Mouse (Mus musculus) adrenal gland, adult 8-10 months (tissue): ENCODE measurements around the gene Krtap12-1. TPM values are rescaled to one million over a fixed set of nuclear protein-coding genes. Genes with fewer than 3 reads are reported as not detected.
"Not testable (repeated sequence)": the region's sequence is repeated elsewhere in the genome, so short reads cannot be mapped to it uniquely, and the experiment has no call there.

Source experiments
- DNase-seq: peaks from one replicate; pipeline ENCODE4 v3.0.0; 2022
- total RNA-seq, 4 experiments: library from RNA; stranded (reverse); gene quantifications; 2 replicates each; pipeline ENCODE4 v1.2.4; 2022

The Krtap12-1 gene
- total RNA-seq: not detected

DNA sequence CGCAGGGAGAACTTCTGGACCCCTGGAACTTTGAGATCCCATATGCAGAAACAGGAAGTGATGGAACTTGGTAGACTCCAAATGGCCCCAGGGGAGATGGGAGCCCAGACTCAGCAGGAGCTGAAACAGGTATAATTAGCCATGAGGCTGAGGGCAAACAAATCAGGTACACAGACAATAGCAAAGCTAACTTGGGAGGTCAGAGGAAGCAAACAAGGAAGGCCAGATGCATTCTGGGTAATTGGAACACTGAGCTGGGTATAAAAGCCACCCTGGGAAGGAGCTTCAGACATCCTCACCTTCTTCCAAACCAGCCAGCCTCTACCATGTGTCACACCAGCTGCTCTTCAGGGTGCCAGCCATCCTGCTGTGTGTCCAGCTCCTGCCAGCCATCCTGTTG, at the start of gene Krtap12-1:
Krtap12-1 (plus strand) TSS at position 301 of the 400 bp plus-strand sequence.
- DNase-seq: not testable (repeated sequence)

DNA sequence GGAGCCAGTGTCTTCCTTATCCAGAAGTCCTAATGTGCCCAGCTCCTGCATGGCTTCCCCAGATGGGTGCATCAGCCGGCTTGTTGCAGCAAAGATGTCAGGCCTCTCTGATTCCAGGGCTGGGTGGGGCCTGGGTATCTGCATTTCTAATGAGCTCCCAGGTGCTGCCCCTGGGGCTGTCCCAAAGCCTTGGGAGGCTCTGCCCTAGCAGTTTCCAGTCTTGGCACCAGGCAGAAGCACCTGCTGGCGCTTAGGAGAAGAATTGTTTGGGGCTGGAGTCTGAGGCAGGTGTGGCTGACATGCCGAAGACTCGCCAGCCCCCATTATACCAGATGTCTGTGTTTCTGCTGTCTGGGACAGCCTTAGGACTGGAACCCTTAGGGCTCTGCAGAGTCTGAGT, 49.7 kb upstream of the Krtap12-1 start:
- DNase-seq: no peak

DNA sequence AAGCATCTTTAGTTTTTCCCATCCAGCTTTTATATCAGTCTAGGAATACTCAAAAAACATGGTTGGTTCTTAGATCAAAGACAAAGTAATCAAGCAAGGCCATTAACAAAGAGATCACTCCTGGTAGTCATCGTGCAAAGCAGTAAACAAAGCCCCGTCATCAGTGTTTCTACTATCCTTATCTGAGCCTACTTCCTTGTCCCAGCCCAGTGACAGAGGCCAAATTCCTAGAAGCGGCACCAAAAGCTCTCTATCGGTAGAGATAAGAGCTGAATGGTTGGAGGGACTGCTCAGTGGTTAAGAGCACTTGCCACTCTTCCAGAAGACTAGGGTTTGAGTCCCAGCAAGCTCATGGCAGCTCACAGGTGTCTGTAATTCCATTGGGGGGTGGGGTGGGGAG, 48.9 kb upstream of the Krtap12-1 start:
- DNase-seq: no peak

DNA sequence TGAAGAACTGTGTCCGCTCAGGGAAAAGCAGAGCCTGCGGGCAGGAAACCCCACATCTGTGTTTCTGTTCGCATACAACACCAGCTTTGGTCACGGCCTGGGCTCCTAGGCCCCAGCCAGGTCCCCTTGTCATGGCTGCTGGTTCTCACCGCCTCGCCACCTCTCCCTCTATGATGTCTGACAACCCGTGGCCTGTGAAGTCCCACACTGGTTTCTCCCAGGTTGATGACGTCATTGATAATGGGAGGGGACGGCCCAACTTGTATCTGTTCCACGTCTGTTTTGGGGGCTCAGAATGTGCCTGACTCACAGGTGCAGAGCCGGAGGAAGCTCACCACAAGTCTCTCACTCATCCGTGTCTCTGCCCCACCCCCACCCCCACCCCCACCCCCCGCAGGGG, 46.6 kb upstream of the Krtap12-1 start:
- DNase-seq: no peak

DNA sequence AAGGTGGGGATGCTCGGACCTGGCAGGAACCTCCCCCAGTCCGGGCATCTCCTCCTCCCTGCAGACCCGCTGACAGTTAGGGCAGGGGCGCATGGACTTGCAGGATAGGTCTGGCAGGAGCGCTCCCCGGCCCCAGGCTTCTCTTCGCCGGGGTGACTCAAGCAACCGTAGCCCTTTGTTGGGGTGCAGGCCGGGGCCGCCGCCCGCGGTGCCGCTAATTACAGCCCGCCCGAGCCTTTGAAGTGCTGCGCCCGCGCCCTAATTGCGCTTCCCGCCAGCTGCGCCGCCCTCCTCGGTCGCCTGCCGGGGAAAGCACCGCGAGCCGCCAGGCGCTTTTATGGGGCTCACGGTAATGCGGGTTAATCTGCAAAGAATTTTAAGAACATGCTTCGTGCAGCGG, 42.8 kb upstream of the Krtap12-1 start:
- DNase-seq: no peak

DNA sequence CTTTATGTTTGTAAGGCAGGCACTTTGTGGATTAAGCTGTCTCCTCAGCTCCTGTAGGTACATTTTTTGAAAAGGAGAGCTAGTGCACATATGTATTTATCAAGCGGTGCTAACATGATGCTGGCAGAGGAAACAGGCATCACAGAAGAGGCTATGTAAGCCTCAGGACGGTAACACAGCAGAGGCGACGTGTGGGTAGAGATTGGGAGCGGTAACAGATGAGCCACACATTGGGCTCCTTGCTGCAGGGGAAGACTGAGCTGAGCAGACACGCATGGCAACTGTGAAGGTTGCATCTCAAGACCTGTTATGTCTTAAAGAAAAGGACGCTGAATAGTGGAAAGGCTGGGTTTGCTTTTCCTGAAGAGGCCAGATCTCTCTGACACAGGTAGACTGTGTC, 37.4 kb upstream of the Krtap12-1 start:
- no peak for DNase-seq

DNA sequence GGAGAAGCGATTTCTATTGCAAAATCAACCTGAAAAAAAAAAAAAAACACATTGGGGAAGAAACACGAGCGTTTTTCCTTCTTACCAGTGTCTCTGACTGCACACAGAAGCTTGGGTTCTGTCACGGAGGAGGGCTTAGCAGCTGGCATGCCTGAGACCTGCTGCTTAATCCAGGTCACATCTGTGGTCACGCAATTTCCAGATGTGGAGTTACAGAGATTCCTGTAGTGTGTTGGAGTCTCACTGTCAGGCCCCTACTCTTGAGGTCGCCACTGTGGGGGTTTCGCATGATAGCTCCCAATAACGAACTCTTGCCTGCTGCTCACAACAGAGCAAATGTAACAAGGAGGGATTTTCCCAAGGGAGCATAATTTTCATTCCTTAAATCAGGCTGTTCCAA, 36.2 kb upstream of the Krtap12-1 start:
- no peak for DNase-seq

DNA sequence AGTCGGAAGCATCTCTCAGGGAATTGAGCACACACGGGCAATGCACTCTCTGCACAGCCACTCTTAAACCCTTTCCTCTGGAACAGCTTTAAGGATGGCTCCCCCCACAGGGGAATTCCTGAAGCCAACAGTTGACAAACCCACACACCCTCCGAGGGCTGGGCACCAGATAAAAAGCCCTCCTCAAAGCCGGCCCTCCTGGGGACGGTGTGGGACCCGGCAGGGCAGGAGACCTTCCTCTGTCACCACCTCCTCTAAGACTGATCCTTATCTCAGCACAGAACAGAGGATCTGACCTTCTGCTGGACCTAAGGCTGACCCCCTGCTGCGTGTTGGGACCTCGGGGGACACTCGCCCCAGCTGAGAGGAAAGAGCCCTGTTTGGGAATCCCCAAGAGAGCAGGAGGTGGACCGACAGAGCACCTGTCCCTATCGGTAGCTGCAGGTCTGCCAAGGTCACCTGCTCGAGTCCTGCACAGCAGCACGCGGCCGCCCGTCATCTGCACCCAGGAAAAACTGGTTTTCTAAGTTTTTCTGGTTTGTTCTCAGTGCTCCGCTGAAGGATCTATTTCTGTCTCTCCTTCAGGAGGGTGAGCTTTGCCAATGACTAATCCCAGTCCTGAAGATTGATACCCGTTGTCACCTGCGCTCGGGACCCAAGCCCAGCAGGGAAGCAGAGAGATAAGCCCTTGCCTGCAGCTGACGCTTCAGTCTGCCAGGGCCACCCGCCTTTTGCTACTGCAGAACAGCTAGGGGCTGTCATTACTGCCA, 34.3 kb upstream of the Krtap12-1 start, which contains the start of gene Tspear:
Tspear (plus strand) TSS at position 675 of the 770 bp plus-strand sequence.
- DNase-seq: no peak

DNA sequence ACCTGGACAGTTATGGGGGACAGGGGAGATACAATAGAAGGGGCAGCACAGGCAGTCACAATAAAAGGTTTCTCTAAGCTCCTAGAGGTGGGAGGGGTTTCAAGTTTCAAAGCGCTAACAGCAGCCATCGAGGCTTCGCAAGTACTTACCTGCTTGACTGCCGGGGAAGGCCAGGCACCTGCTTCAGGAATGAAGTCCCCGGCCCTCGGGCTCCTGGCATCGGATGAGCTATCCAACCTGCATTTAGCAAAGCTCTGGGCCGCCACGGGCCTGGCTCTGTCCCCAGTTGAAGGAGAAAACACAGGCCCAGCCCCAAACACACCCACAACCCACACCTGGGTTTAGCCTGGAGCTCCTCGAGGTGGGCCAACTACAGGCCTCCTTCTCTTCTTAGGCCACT, 33.4 kb upstream of the Krtap12-1 start:
- no peak for DNase-seq

DNA sequence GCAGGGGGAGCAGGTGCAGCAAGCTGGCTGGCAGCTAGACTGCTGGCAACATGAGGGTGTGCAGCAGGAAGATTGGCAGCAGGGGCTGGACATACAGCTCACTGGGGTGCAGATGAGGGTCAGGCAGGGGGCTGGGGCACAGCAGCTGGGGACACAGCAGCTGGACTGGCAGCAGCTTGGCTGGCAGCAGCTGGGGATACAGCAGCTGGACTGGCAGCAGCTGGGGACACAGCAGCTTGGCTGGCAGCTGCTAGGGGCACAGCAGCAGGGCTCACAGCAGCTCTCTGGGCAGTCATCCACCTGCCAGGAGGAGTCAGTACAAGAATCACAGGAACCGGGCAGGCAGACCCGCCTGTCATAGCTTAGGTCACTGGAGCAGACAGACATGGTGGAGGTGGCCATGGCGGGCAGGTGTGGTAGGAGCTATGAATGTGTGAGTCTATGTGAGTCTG, 30.0 kb upstream of the Krtap12-1 start, which contains the start of gene Gm19402:
Gm19402 (minus strand) TSS at position 402 of the 452 bp plus-strand sequence.
- not testable (repeated sequence) for DNase-seq

DNA sequence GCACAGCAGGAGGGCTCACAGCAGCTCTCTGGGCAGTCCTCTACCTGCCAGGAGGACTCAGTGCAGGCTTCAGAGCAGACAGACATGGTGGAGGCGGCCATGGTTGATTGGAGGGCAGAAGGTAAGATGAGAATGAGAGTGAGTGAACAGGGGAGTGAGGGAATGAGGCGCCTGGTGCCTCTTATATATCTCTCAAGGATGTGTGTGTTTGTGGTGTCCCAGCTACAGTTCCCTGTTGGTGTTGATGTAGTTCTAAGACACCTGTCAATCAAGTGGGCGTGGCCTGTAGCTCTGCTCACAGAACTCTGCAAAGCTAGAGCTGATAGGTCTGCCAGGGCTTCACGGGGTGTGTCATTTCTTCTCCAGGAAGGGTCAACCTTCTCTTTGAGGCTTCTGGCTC, 23.3 kb upstream of the Krtap12-1 start, which contains the start of gene Gm9508:
Gm9508 (minus strand) TSS at position 101 of the 400 bp plus-strand sequence.
- no peak for DNase-seq

DNA sequence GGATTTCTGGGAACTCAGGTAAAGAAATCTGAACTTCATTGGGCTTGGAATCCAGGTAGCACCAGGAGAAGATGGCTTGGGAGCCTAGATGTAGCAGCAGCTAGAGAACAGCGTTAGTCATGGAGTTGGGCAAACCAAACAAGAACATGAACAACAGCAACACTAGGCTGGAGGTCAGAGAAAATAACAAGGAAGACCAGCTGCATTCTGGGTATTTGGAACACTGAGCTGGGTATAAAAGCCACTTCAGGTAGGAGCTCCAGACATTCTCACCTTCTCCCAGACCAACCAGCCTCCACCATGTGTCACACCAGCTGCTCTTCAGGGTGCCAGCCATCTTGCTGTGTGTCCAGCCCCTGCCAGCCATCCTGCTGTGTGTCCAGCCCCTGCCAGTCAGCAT, 14.1 kb upstream of the Krtap12-1 start, which contains the start of gene Gm10272:
Gm10272 (plus strand) TSS at position 301 of the 400 bp plus-strand sequence.
- DNase-seq: no peak

DNA sequence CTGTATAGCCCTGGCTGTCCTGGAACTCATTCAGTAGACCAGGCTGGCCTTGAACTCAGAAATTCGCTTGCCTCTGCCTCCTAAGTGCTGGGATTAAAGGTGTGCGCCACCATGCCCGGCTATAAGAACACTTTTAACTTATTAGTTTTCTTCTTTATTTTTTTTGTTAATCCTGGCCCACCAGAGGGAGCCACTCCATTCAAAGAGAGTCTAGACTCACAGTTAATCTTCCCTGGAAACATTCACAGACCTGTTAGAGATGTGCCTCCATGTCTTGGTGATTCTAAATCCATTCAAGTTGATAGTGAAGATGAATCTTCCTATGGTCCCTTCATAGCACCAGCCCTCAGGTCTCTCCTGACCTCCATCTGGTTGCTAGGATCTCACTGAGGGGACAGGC, 10.6 kb upstream of the Krtap12-1 start:
- no peak for DNase-seq

DNA sequence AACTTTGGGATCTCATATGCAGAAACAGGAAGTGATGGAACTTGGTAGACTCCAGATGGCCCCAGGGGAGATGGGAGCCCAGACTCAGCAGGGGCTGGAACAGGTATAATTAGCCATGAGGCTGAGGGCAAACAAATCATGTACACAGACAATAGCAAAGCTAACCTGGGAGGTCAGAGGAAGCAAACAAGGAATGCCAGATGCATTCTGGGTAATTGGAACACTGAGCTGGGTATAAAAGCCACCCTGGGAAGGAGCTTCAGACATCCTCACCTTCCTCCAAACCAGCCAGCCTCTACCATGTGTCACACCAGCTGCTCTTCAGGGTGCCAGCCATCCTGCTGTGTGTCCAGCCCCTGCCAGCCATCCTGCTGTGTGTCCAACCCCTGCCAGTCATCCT, 9.2 kb upstream of the Krtap12-1 start, which contains the start of gene Gm10024:
Gm10024 (plus strand) TSS at position 301 of the 400 bp plus-strand sequence.
- not testable (repeated sequence) for DNase-seq

DNA sequence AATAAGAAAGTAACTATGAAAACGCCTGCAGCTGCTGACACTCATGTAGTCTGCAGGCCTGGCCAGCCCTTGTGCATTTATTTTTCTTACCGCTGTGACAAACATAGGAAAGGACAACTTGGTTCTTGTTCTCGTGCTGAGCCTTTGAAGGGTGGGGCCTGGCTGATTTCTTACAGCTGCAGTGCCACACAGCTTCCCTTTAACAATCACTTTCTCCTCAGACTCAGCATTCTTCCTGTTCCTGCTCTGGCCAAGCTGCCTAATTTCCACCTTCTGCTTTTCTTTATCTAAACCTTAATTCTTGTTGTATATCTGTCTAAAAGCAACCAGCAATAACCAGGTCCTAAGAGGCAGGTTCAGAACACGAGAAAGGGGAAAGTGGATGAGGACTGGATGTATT, 6.7 kb upstream of the Krtap12-1 start:
- no peak for DNase-seq

DNA sequence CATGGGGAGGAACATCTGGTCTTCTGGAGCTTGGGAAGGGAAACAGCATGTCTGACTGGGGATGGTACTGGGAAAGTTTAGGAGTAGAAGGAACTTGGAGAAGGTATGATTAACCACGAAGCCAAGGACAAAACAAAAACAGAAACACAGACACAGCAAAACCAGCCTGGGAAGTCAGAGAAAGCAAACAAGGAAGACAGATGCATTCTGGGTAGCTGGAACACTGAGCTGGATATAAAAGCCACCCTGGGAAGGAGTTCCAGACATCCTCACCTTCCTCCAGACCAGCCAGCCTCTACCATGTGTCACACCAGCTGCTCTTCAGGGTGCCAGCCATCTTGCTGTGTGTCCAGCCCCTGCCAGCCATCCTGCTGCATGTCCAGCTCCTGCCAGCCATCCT, 4.9 kb upstream of the Krtap12-1 start, which contains the start of gene Gm10142:
Gm10142 (plus strand) TSS at position 301 of the 400 bp plus-strand sequence.
- DNase-seq: no peak

DNA sequence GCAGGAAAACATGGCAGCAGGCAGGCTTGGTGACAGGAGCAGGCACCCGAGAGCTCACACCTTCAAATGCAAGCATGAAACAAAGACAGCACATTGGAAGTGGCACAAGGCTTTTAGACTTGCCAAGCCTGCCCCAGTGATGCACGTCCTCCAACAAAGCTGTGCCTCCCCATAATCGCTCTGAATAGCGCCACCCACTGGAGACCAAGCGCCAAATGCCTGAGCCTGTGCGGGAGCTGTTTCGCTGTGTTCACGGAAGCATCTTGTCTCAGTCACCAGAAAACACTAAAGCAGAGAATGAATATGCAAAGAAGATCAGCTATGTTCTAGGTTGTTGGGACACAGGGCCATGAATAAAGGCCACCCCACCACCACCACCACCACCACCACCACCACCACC, 4.5 kb downstream of the Krtap12-1 start:
- DNase-seq: no peak

DNA sequence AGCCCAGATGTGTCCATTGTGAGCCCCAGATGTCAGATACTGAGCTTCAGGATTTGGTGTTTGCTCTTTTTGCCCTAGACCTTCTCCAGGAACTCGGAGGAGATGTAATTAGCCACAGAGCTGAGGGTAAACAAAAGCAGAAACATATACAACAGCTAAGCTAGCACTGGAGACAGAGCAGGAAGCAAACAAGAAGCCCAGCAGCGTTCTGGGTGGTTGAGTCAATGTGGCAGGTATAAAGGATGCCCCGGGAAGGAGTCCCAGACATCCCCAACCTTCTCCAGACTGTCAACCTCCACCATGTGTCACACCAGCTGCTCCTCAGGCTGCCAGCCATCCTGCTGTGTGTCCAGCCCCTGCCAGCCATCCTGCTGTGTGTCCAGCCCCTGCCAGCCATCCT, 5.8 kb downstream of the Krtap12-1 start, which contains the start of gene Gm10100:
Gm10100 (plus strand) TSS at position 301 of the 400 bp plus-strand sequence.
- DNase-seq: no peak

DNA sequence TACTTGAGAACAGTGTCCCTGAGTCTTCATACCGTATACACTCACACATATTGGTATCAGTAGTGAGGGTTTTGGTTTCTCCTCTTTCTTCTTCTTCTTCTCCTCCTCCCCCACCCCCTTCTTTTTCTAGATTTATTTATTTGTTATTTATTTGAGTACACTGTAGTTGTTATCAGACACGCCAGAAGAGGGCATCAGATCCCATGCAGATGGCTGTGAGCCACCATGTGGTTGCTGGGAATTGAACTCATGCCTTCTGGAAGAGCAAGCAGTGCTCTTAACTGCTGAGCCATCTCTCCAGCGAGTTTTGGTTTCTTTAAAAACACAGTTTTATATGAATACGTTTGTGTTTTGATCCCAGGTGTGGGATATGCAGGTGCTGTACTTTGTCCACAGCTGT, 7.9 kb downstream of the Krtap12-1 start:
- no peak for DNase-seq

DNA sequence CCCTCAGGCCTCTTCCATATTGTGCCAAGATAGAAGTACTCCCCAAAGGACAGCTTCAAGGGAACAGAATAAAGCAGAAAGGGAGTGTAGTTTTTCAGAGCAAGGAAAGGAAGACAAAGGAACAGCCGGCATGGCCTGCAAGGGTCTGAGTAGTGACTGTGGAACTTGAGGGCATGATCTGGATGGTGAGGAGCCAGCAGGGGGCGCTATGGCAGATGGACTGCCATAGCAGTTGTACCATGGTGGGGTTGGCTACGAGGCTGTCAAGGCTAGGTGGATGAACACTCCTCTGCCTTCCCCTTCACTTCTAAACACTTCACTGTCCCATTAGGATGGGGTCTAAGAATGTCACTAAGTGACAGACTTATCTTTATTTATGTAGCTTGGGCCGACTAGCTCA, 8.8 kb downstream of the Krtap12-1 start:
- DNase-seq: no peak

DNA sequence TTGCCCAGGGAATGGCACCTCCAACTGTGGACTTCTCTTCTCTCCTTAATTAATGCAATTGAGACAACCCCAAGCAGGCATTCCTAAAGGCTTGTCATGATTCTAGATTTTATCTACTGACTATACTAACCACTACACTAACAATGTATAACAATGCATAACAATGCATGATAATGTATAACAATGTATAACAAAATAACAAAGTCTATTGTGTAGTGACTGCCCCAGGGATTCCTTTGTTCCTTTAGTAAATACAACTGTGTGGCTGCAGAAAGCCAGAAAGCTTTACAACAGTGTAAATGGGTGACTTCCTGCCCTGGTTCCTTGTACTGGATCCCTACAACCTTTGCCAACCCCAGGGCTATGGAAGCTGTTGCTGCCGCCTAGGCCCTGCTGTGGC, 15.5 kb downstream of the Krtap12-1 start:
- no peak for DNase-seq

DNA sequence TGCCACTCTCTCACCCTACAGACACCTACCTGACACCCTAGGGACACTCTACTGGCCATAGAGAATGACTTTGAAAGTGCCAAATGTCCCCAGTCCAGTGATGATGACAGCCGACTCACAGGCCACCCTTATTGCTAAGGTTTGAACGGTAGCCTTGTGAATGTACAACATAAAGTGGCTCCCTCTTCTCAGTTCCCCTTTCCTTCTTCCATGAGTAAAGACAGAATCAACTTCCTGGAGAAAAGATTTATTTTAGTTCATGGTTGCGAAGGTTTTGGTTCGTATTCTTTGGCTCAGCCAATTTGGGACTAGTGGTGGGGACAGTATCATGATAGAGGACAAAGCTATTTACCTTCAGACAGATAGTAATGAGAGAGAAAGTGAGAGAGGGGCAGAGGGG, 18.5 kb downstream of the Krtap12-1 start:
- no peak for DNase-seq

DNA sequence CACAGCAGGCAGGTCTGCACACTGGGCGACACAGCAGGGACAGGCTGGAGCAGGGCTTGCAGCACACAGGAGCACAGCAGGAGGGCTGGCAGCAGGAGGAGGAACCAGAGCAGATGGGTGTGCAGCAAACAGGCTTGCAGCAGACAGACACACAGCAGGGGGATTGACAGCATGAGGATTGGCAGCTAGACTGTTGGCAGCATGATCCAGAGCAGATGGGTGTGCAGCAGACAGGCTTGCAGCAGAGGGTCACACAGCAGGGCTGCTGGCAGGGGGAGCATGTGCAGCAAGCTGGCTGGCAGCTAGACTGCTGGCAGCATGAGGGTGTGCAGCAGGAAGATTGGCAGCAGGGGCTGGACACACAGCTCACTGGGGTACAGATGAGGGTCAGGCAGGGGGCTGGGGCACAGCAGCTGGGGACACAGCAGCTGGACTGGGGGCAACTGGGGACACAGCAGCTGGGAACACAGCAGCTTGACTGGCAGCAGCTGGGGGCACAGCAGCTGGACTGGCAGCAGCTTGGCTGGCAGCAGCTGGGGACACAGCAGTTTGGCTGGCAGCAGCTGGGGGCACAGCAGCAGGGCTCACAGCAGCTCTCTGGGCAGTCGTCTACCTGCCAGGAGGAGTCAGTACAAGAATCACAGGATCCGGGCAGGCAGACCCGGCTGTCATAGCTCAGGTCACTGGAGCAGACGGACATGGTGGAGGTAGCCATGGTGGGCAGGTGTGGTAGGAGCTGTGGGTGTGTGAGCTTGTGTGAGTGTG, 21.7 kb downstream of the Krtap12-1 start, which contains the start of gene Gm18596:
Gm18596 (minus strand) TSS at position 715 of the 765 bp plus-strand sequence.
- DNase-seq: not testable (repeated sequence)
